Mouse (Mus musculus): ENCODE results near the gene Ttpal. TPM values are rescaled to one million over a fixed set of nuclear protein-coding genes. Genes with fewer than 3 reads are reported as not detected.

Gene Ttpal
- total RNA-seq (2021), result 1 to 10 TPM; 4.3 to 4.8 TPM
- long read RNA-seq, experiment 1, partial matches to known transcripts, result 0 of 3 reads
- long read RNA-seq, experiment 1, other reads (novel, unspliced or antisense), result 3 of 3 reads
- long read RNA-seq, experiment 2, result 0 reads

DNA sequence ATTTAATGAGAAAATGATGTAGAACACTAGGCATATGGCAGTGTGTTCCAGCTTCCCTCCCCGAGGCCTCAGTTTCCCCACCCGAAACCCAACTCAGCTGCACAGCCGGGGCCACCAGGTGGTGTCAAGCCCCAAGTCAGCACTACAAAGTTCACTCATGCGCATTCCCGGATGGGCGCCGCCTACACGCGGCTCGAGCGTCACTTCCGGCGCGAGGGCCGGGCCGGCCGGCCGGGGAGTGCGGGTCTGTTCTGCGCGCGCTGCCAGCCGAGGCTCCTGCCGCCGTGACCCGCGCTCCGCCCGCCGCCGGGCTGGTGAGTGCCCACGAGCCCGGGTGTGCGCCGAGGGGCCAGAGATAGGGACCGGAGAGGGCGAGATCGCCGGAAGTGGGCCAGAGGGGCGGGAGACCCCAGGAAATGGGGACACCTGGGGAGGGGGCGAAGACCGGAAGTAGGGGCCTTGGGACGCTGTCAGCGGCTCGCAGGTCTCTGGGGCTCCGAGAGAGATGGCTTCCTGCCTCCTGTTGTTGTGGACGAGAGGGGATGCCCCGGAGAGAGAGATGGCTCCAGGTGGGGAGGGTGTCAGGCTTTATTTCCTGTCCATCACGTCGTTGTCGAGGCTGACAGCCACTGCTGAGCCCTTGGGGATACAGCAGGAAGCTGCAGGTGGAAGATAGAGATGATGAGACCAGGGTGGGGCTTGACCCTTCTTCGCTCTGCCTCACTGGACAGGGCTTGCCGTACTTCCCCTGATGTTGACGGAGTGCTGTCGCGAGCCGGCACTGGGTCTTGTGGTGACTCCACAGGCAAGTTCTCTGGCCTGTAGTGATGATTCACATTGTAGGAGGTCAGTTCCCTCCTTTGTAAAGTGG, at the start of gene Ttpal:
Gene Ttpal, plus strand, starts transcription at position 214 of the 871 bp plus-strand sequence.
- intact Hi-C loops (cut with DNase I), result loop anchor here (2.0 to 5.0 kb wide), 3 partner anchors 40 to 116 kb away; partner anchors contain the start of gene Pkig
- peak; percentile 78 to 87 for DNase-seq

DNA sequence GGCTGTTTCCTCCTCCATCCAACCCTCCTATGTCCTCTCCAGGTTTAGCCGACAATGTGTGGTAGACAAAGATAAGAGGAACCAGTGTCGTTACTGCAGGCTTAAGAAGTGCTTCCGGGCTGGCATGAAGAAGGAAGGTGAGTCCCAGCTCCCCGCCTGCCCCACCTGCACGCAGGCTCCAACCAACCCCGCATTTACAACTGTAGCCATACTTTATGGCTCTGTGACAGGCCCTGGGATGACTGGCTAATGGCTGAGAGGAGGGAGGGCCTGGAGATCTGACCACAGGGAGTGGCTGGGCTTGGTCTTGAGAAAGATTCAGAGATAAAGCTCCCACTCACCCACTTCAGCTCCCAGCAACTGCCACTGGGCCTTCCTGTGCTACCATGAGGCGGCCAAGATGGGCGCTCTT, 49.6 kb upstream of the Ttpal start:
- intact Hi-C loops (cut with DNase I), result no loop called here
- DNase-seq, result no peak

DNA sequence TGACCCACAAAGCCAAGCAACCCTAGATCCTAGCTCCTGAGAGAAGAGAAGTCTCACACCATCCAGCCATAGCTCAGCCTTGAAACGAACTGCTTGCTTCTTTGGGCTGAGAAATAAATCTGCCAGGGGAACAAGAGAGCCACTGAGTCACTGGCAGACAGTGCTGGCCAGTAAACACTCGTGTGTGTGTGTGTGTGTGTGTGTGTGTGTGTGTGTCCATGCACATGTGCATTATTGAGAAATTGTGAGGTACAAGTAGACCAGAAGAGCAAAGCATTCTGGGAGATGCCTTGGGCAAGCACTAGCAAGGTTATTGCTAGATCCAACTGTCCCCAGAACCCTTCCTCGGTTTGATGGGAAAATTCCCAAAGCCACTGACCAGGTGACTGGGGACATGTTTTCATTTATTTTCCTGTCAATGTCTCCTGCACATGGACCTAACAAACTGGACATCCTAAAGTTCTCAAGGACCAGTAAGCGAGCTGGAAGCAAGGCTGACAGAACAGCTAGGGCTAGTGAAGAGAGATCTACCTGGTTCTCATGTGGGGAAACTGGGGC, 47.6 kb upstream of the Ttpal start:
- DNase-seq, result no peak
- intact Hi-C loops (cut with DNase I), result no loop called here

DNA sequence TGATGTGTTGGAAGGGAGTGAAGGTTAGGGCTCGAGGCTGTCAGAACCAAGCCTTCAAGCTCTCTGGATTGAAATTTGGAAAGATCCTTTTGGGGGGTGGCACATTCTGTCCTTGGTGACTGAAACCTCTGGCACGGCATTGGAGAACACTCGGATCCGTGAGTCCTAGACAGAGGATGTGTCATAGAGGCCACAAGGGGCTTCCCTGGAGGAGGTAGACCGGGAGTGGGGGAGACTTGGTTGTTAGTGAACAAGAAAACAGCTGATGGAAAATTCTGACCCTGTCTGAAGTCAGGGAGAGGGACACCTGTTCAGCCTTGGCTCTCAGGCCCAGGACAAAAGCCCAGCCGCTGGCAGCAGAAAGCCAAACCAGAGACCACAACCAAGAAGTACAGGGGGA, 47.1 kb upstream of the Ttpal start:
- intact Hi-C loops (cut with DNase I), result no loop called here
- DNase-seq, result no peak

DNA sequence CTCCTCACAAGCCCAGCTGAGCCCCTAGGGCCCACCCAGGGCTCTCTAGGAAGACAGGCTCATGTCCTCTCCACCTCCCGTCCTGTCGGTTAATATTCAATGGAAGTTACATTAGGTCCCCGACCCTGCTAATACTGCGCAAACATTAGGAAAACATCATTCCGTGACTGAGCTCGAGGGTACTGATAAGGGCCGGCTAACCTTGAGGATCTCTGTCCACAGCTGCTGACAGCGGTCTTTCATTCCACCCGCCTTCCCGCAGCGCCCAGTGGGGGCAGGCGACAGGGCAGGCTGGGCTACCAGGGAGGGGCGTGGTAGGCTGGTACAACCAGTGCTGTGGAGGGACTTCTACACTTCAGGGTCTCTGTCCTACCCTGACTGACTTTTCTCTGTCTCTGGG, 46.7 kb upstream of the Ttpal start:
- intact Hi-C loops (cut with DNase I), result no loop called here
- DNase-seq, result no peak

DNA sequence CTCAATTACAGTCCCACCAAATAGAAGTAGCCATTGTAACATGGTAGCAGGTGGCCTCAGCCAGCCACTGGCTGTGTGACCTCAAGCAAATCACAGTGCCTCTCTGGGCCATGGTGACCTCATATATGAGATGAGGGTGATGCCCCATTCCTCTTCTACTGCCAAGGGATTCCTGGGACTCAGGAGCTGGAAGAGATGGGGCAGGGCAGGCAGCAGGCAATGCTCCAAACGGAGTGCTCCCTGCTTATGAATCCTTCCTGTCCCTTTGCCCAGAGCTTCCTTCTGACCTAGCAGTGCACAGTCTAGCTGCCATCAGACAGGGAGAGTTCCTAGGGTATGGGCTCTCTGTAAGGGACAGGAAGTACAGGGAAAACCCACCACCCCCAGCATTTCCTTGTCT, 43.6 kb upstream of the Ttpal start:
- no peak for DNase-seq
- intact Hi-C loops (cut with DNase I), result no loop called here

DNA sequence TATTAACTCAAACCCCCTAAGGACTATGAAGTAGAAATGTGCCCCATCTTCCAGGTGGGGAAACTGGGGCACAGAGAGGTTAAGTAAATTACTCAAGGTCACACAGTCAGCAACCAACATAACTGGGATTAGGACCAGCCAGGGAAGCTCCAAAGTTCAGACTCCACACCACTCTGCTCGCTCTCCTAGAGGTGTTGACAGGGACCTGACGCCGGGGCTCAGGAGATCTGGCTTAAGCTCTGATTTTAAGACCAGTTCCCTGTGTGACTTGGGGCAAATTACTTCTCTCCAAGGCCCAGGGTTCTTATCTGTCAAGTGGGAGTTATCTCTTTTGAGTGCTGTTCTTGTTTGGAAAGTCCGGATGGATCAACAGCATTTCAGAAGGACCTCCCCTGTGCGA, 42.9 kb upstream of the Ttpal start:
- DNase-seq, result no peak
- intact Hi-C loops (cut with DNase I), result no loop called here

DNA sequence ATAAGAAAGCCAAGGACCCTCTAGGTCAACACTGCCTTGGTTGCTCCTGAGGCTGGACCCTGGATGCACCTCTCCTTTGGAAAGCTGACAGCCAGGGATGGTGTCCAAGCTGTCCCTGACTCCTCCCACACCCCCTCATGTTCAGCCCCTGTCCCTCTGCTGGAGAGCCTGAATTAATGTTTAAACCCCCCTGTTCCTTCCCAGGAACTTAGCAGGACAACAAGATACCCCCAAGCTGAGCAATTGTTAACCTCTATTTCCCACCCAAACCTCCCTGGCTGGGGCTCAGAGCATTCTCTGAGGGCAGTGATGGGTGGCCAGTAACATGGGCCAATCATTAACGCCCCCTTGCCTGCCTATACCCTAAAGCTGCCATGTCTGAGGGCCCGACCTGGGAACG, 41.9 kb upstream of the Ttpal start:
- DNase-seq, result no peak
- intact Hi-C loops (cut with DNase I), result no loop called here

DNA sequence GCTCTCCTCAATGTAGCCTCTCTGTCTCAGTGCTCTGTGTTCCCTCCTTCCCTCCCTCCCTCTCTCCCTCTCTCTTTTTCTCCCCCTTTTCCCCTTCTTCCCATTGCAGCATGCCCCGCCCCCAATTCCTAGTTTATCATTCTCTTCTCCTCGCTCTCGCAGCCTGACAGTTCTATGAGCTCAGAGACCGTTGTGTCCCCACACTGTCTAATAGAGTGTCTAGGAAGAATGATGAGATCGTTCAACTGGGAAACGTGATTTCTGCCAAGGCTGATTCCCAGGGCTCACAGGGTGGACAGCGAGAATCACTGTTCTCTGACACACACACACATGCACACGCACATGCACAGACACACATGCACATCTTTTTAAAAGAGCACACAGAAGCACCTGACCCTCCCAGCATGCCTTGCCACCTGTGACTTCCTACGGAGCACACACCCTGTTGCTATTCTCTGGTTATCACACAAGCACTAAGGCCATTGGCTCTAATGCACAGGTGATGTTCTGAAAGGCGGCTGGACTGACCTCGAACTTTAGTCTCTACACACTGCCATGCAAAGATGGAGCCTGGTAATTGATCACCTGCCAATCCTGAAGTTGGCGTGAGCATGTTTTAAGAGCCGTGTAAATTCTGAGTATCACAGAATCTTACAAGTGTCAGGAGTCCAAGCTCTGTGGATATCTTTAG, 40.7 kb upstream of the Ttpal start:
- DNase-seq, result no peak
- intact Hi-C loops (cut with DNase I), result no loop called here

DNA sequence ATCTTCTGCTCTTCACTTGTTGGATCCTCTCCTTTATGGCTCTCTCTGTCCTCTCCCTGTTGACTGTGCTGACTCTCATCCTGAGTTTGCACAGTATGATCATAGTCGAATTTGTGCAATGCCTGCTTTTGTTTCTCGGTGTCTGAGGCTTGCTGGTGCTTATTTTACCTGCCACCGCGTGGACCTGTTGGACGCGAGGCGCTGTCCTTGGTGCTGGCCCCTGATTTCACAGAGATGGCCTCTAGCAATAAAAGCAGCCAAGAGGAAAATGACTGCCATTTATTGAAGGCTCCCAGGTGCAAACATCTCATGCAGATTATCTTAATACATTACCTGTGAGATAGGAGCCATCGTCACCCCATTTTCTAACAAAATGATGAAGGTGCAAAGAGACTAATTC, 37.5 kb upstream of the Ttpal start:
- intact Hi-C loops (cut with DNase I), result no loop called here
- DNase-seq, result no peak

DNA sequence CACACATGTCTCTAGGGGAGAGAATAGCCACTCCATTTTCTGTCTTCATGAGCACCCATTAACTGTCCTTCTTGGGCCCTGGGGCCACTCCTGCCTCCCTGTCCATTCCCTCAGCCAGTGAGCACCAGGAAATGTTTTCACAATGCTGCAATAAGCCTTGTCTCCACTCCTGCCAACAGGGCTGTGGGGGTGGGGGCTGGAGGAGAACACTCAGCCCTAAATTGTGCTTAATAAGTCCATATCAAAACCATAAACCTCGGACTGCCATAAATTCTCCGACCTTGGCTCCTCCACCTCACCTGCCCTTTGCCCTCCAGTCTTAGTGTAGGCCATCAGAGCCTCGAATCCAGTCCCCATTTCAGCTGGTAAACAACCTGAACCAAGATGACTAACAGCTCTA, 27.8 kb upstream of the Ttpal start:
- intact Hi-C loops (cut with DNase I), result no loop called here
- no peak for DNase-seq

DNA sequence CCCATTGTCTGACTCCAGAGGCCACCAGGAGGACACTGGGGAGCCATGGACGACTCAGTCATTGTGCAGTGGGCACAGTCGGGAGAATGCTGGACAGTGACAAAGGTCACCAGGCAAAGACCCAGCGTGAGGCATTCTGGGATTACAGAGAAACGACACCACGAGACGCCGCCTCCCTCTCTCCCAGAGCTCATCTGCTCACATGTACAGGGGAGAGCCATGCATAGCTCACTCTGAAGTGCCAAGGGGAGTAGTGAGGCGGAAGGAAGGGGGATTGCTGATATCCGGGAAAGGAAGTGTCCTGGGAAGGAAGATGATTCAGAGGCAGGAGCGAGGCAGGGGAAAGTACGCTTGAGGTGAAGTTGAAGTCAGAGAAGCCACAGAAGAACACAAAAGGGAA, 26.9 kb upstream of the Ttpal start:
- no peak for DNase-seq
- intact Hi-C loops (cut with DNase I), result no loop called here

DNA sequence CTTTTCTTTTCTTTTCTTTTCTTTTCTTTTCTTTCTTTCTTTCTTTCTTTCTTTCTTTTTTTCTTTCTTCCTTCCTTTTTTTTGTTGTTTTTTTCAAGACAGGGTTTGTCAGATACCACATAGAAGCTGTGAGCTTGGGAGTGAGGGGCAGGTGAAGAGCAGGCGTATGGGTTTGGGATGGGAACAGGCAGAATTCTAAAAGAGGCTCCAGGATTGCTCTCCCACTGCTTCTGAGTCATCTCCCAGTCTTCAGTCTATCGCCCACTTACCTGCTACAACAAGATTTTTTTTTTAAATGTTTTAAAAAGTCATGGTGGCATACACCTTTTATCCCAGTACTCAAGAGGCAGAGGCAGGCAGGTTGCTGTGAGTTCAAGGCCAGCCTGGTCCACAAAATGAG, 24.1 kb upstream of the Ttpal start:
- intact Hi-C loops (cut with DNase I), result no loop called here
- no peak for DNase-seq

DNA sequence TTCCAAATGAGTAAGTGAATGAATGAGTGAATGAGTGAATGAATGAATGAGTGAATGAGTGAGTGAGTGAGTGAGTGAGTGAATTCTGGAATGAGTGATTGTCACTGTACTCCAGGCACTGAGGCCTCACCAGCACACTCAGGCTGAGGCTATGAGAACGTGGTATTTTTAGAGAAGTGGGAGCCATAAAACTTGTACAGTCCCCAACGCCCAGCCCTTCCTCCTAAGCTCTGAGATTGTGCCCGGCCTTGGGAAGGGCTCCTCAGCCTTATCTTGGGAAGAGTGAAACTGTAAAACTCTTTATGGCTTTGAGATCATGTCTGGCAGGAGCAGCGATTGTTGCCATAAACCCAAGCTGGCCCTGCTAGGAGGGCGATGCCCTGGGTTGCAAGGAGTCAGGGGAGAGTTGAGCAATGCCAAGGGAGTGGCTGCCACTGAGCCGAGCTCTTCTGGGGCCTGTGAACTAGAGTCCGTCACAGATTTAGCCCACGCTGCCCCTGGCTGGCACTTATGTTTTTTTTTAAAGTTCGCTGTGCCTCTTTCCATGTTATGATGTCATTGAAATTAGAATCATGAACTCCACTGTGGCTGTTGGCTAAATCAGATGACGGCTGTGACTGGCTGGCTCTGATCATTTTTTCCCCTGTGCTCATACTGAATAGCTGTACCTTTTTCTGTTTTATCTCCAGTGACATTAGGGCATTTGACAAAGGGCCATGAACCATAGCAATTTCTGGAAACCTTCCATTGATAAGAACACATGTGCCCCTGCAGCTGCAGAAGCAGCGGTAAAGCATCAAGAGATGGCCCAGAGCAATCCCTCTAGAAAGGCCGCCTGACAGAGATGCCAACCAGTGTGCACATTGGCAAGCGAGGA, 21.8 kb upstream of the Ttpal start:
- intact Hi-C loops (cut with DNase I), result no loop called here

DNA sequence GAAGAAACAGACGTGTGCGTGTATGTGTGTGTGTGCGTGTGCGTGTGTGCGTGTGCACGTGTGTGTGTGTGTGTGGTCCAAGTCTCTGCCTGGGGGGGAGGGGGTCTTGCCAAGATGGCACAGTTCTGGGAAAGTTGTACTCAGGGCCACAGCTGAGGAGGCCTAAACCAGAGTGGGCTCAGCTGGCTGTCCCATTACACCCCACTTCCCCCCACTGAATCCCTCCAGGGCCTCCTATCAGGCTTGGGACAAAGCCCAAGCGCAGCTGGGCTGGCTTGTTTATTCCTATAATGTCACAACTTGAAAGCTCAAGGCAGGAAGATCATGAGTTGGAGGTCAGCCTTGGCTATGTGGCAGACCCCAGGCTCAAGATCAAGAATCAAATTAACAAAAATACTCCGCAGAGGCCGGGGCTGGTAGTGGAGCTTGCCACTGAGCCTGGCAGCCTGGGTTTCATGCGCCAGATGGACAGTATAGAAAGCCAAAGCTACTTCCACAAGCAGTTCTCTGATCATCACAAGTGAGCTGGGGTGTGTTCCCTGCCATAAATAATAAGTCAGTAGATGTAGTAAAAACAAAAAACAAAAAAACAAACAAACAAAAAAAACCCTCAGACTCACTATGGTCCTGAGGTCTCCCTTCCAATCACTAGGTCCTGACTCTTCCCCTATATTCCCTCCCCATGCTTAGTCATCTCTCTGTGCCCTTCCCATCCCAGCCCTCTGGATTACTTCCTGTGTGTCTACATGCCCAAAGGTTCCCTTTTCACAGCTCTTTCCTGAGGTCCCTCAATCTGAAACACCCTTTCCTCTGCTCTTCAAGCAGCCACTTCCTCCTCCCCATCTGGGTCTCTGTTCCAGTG, 18.7 kb upstream of the Ttpal start:
- intact Hi-C loops (cut with DNase I), result no loop called here
- DNase-seq, result no peak

More for the DNA sequence above, 21.8 kb upstream of the Ttpal start:
- no peak for DNase-seq

DNA sequence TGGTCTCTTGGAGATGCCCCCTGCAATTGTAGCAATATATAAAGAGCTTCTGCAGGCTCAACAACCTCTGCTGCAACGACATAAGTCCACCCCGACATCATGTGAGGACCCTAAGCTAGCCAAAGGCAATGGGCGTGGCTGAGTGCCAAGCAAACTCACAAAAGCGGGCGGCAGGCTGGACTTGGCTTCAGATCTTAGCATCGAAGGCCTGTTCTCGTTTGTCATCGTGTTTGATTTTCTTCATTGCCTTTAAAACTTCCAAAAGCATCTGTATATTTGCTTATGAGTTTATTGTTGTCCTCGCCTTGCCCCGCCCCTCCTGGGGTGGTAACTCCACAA, 18.1 kb upstream of the Ttpal start:
- no peak for DNase-seq
- intact Hi-C loops (cut with DNase I), result no loop called here

DNA sequence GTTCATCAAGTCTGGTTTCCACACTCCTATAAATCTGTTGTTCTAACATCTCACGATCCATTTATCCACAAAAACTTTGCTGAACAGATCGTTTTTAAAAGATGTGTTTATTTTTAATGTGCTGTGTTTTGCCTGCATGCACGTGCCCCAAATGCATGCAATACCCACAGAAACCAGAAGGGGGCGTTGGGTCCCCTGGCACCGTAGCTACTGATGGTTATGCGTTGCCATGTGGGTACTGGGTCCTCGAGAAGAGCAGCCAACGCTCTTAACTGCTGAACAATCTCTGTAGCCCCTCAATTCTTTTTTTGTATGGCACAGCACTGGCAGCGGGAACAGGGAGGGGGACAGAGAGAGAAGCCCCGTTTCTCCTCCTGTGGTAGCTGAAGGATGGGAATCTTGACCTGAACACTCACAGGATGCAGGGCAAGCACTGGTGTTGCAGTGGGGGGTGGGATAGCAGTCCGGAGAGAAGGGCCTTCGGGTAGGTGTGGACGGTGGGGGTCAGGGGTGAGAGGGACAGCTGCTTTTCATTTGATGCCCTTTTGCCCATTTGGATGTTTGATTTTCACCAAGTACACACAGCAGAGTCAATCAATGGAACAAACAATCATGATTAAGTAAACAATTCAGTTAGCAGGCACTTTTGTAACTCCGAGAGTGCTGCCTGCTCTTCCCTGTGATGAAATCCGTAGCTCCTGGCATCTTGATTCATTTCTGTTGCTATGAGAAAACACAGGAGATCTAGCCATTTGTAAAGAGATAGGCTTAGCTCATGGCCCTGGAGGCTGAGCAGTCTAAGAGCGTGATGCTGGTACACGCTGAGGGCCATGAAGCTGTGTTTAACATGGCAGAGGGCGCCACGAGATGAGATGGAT, 15.5 kb upstream of the Ttpal start:
- DNase-seq, result no peak
- intact Hi-C loops (cut with DNase I), result no loop called here

DNA sequence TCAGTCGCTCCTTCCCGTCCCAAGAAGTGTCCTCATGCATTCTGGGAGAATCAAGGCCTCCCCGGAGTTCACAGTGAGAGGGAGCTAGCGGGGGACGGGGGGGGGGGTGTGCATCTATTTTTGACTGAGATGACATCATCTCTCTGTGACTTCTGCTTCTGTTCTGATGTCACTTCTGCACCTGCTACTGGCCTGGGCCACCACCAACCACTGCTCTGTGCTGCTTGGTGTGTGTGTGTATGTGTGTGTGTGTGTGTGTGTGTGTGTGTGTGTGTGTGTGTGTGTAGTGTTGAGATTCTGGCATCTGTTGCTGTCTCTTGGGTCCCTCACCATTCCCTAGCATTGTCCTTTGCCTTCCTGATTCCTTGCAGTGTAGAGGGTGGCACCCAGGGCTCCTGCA, 14.6 kb upstream of the Ttpal start:
- intact Hi-C loops (cut with DNase I), result no loop called here
- no peak for DNase-seq

DNA sequence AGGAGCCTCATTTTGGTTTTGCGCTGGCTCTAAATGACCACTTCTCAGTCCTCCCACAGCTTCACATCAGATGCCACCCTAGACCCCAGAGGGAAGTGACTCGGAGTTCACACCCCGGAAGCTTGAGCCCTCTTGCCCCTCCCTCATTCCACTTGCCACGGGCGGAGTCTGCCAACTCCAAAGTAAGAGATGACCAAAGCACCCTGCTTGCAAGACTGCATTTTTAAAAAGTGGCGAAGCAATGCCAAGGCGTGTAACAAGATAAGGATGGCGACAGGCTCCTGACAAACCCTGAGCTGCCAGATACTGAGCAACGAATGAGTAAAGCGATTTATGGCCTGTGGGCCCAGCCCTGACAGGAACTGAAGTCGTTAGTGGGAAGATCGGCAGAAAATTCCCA, 11.9 kb upstream of the Ttpal start:
- DNase-seq, result no peak
- intact Hi-C loops (cut with DNase I), result no loop called here
